Mouse (Mus musculus): ENCODE results near the gene 4933411K16Rik.

GRCm38 (mm10) chr19:42015001-42015400 is 37.0 kb upstream of the 4933411K16Rik start:
- TF ChIP-seq USF1 (IDR thresholded peaks at IDR 0.05; ENCODE audit: low read depth) (no peak), TCF12 (IDR thresholded peaks at IDR 0.05; ENCODE audit: insufficient read depth, poor library complexity, severe bottlenecking) (no peak), POLR2AphosphoS2 (IDR thresholded peaks at IDR 0.05; ENCODE audit: insufficient read length, low read depth) (no peak)

Data from myocyte (in vitro differentiated cells).